5 mouse cellular contexts compared by ENCODE assay signal in genomic region chrX:70570586-70570985, GRCm38 (mm10).
A peak's percentile ranks its signal among the peaks of the same experiment; 100 is the strongest.
DNase-seq lines count a peak whose midpoint lies in the region; ATAC-seq and TF ChIP-seq lines count a peak whose summit lies in the region.
"Not testable (repeated sequence)": the region's sequence is repeated elsewhere in the genome, so short reads cannot be mapped to it uniquely, and the experiment has no call there.

No protein-coding gene starts in this region.

- H3K27ac ChIP-seq in gastrocnemius, adult 2 months = not testable (repeated sequence)

- peak; percentile 61 for ATAC-seq in megakaryocyte, adult 5-6 weeks (ENCODE audit: poor library complexity, severe bottlenecking)

- intact Hi-C loops in gastrocnemius, adult 2 months (cut with DNase I) = loop anchor here (5.0 kb wide), 1 partner anchor 203 kb away; the partner anchor contains the start of gene Ids

- not testable (repeated sequence) for TF ChIP-seq CTCF in gastrocnemius, adult 2 months (IDR thresholded peaks at IDR 0.05)

- H3K4me3 ChIP-seq in gastrocnemius, adult 2 months = not testable (repeated sequence)

- DNase-seq in 416B (ENCODE audit: low read depth) (peak; percentile 16), adipocyte (ENCODE audit: low spot score) (peak; percentile 44)
- peak; percentile 18 for DNase-seq in fibroblast of lung, adult 2 months (ENCODE audit: low read depth)
- DNase-seq in gastrocnemius, adult 2 months = peak; percentile 25
